Mouse (Mus musculus): ENCODE data around the gene Qrsl1. TPM values are rescaled to one million over a fixed set of nuclear protein-coding genes. Genes with fewer than 3 reads are reported as not detected.

Qrsl1 gene
- polyA plus RNA-seq, 1 experiment from 2014 or later: 13.4 TPM

DNA sequence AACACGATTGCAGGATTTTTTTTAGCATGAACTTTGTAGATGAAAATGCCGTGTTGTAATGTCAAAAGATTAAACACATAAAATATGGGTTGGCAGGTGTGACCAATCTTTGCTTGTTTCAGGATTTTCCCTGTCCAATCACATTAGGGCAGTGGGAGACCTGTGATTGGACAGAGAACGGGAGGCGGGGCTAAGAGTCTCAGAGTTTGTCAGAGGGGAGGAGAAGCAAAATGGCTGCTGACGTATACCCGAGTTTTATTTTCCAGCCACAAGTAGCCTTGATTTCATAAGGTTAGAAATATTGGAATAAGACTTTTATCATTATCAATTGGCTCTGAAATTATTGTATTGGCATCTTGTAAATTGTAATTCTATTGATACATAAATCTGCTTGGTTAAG, 75.8 kb downstream of the Qrsl1 start:
- Histone ChIP-seq H3K27ac (replicated peaks) (no peak overlapping the region), H3K36me3 (ENCODE audit: control insufficient read depth, insufficient read depth, low read length) (no peaks in the 10 kb centered on the region), H3K4me3 (ENCODE audit: low read depth, low read length) (no peak overlapping the region), H3K9ac (ENCODE audit: low read length) (no peak overlapping the region), H3K4me1 (replicated peaks; ENCODE audit: control insufficient read depth, insufficient read depth) (no peaks in the 10 kb centered on the region), H3K4me2 (replicated peaks; ENCODE audit: low read depth) (no peak overlapping the region), H3K9me3 (ENCODE audit: control insufficient read depth, low read length) (no peaks in the 10 kb centered on the region), H3K27me3 (ENCODE audit: control insufficient read depth, insufficient read depth, low read length) (no peaks in the 10 kb centered on the region)
- DNase-seq (ENCODE audit: low spot score) (no peak), ATAC-seq (ENCODE audit: low FRiP score, low TSS enrichment) (no peak)
- WGBS: 86% methylated on average over 6 of the region's 6 CpGs
- TF ChIP-seq EP300 (optimal IDR thresholded peaks at IDR 0.05) (no peak), CTCF (IDR thresholded peaks at IDR 0.05; ENCODE audit: low read depth) (no peak)

DNA sequence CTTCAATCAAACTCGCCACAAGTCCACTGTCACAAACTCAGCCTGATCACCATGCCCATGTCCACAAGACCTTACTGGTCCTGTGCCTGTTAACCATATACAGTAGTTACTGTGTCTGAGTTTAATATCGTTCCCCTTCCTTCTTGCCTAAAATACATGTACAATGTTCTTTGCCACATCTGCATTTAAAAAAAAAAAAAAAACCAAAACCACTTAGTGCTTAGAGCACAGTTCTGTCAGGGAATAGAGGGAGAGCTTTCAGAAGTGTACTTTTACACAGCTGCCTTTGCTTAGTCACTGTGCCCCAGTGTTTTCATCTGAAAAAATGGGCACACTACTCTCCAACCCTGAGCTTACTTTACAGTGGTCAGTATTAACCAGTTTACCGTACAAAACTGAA, 76.8 kb downstream of the Qrsl1 start:
- H3K9ac ChIP-seq (ENCODE audit: low read length): no peak overlapping the region
- H3K27ac ChIP-seq (replicated peaks): no peak overlapping the region
- no peaks in the 10 kb centered on the region for H3K4me1 ChIP-seq (replicated peaks; ENCODE audit: control insufficient read depth, insufficient read depth)
- no peak for ATAC-seq (ENCODE audit: low FRiP score, low TSS enrichment)
- H3K27me3 ChIP-seq (ENCODE audit: control insufficient read depth, insufficient read depth, low read length): no peaks in the 10 kb centered on the region
- TF ChIP-seq EP300 (optimal IDR thresholded peaks at IDR 0.05) (no peak), CTCF (IDR thresholded peaks at IDR 0.05; ENCODE audit: low read depth) (no peak)
- no peak for DNase-seq (ENCODE audit: low spot score)
- H3K36me3 ChIP-seq (ENCODE audit: control insufficient read depth, insufficient read depth, low read length): no peaks in the 10 kb centered on the region
- H3K9me3 ChIP-seq (ENCODE audit: control insufficient read depth, low read length): no peaks in the 10 kb centered on the region
- 89% methylated on average over 3 of the region's 3 CpGs for WGBS
- H3K4me2 ChIP-seq (replicated peaks; ENCODE audit: low read depth): no peak overlapping the region
- H3K4me3 ChIP-seq (ENCODE audit: low read depth, low read length): no peak overlapping the region

Other genes starting within 250 kb of the Qrsl1 start
- 7.4 and 7.6 TPM in 2 replicates for gene Rtn4ip1, start 62 bp upstream of the Qrsl1 start, polyA plus RNA-seq (2015; fragmentation: Nextera tagmentation; extraction: Ambion mirVana)
- 9.0 and 10.4 TPM in 2 replicates for gene Crybg1, start 247.1 kb upstream of the Qrsl1 start, polyA plus RNA-seq (2015; fragmentation: Nextera tagmentation; extraction: Ambion mirVana)

Measured in stomach, postnatal 0 days (tissue).